In the genomic region with DNA sequence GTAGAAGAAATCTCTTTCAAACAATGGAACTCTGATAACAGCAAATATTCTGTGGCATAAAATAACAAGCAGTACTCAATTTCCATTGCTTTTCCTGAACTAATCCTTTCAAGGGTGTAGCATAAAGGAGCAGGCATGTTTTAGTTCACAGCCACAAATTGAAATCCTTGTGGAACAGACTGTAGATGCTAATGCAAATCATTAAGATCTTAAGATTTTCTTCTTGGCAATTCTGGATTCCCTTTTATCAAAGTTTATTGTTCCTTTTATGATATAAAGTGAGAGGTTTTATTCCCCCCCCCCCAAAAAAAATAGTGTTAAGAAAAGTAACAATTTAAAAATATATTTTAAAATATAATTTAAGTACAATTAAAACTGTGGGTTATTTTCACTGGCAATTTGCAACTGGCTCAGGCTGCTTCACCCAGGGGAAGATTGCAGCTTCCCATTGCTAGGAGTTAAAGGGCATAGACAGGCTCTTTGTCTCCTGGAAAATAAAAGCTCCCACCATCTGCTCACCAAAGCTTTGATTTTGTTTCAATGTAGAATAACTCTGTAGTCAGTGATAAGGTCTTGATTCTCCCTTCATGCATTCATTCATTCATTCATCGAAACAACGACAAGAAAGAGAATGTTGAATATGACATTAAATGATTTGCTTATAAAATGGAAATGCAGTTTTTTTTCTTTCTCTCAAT, we compare ENCODE assay signal across 24 mouse cellular contexts. TPM values are rescaled to one million over a fixed set of nuclear protein-coding genes. Genes with fewer than 3 reads are reported as not detected.
DNase-seq lines count a peak whose midpoint lies in the region; ATAC-seq lines count a peak whose summit lies in the region.
"Had no signal": no experiment of that assay in that cellular context is flagged by ENCODE, and none has a peak within 500 bp of the region (broad histone marks: within the 10 kb centered on the region; RNA-seq: fewer than 3 reads in every experiment).

No protein-coding gene starts in this region.

- no peaks in the 10 kb centered on the region for H3K27me3 ChIP-seq in neural tube, embryonic 11.5 days (ENCODE audit: control insufficient read depth, insufficient read depth, low read length)
- H3K27me3 ChIP-seq in hindbrain, embryonic 15.5 days = no peaks in the 10 kb centered on the region
- no peaks in the 10 kb centered on the region for H3K27me3 ChIP-seq in midbrain, embryonic 16.5 days (ENCODE audit: control insufficient read depth, insufficient read depth, low read depth, low read length)
- H3K27me3 ChIP-seq in heart, embryonic 10.5 days (ENCODE audit: insufficient read depth, poor library complexity, severe bottlenecking) = no peaks in the 10 kb centered on the region
- no peaks in the 10 kb centered on the region for H3K27me3 ChIP-seq in intestine, embryonic 15.5 days (replicated peaks)
- H3K27me3 ChIP-seq: embryonic facial prominence, embryonic 13.5 days; heart, embryonic 12.5 days; liver, embryonic 13.5 days had no signal

- H3K36me3 ChIP-seq in neural tube, embryonic 11.5 days (ENCODE audit: control insufficient read depth, insufficient read depth, low read length) = no peaks in the 10 kb centered on the region
- H3K36me3 ChIP-seq in hindbrain, embryonic 15.5 days = no peaks in the 10 kb centered on the region
- H3K36me3 ChIP-seq in midbrain, embryonic 16.5 days (ENCODE audit: control insufficient read depth, insufficient read depth, low read length) = no peaks in the 10 kb centered on the region
- no peaks in the 10 kb centered on the region for H3K36me3 ChIP-seq in heart, embryonic 10.5 days
- no peaks in the 10 kb centered on the region for H3K36me3 ChIP-seq in intestine, embryonic 15.5 days
- H3K36me3 ChIP-seq: embryonic facial prominence, embryonic 13.5 days; heart, embryonic 12.5 days; liver, embryonic 13.5 days had no signal

- H3K9ac ChIP-seq in neural tube, embryonic 11.5 days (ENCODE audit: low read length) = no peak overlapping the region
- H3K9ac ChIP-seq in hindbrain, embryonic 15.5 days = no peak overlapping the region
- no peak overlapping the region for H3K9ac ChIP-seq in midbrain, embryonic 16.5 days (ENCODE audit: low read depth, low read length)
- no peak overlapping the region for H3K9ac ChIP-seq in intestine, embryonic 15.5 days
- H3K9ac ChIP-seq: embryonic facial prominence, embryonic 13.5 days; heart, embryonic 12.5 days; liver, embryonic 13.5 days had no signal

- 55% methylated on average over 2 of the region's 2 CpGs for WGBS in neural tube, embryonic 11.5 days
- 15% methylated on average over 2 of the region's 2 CpGs for WGBS in hindbrain, embryonic 15.5 days
- 7% methylated on average over 2 of the region's 2 CpGs for WGBS in midbrain, embryonic 16.5 days
- 95% methylated on average over 2 of the region's 2 CpGs for WGBS in heart, embryonic 10.5 days
- WGBS in intestine, embryonic 15.5 days = 92% methylated on average over 2 of the region's 2 CpGs

- H3K4me1 ChIP-seq in neural tube, embryonic 11.5 days (ENCODE audit: control insufficient read depth, insufficient read depth, low read length) = 0 out of 2 replicates have a peak, but pooled peaks cover 3% of the 10 kb centered on the region
- no peaks in the 10 kb centered on the region for H3K4me1 ChIP-seq in hindbrain, embryonic 15.5 days (replicated peaks)
- H3K4me1 ChIP-seq in midbrain, embryonic 16.5 days (ENCODE audit: control insufficient read depth, insufficient read depth, low read length) = peaks cover 4% of the 10 kb centered on the region
- H3K4me1 ChIP-seq in heart, embryonic 10.5 days = no peaks in the 10 kb centered on the region
- no peaks in the 10 kb centered on the region for H3K4me1 ChIP-seq in intestine, embryonic 15.5 days (replicated peaks)
- H3K4me1 ChIP-seq: embryonic facial prominence, embryonic 13.5 days; heart, embryonic 12.5 days; liver, embryonic 13.5 days had no signal

- ATAC-seq in neural tube, embryonic 11.5 days (ENCODE audit: insufficient read depth, low FRiP score, low TSS enrichment) = peak; percentile 67; the same call in 1 of the 2 replicates
- no peak for ATAC-seq in hindbrain, embryonic 15.5 days (ENCODE audit: low FRiP score, low read depth)
- ATAC-seq in midbrain, embryonic 16.5 days = peak; percentile 80; the same call in 1 of the 2 replicates
- ATAC-seq in intestine, embryonic 15.5 days = no peak
- ATAC-seq: activated CD4-positive, CD25-positive, alpha-beta regulatory T cell, adult 4 months had no signal

- H3K9me3 ChIP-seq in neural tube, embryonic 11.5 days (ENCODE audit: control insufficient read depth, low read length) = no peaks in the 10 kb centered on the region
- H3K9me3 ChIP-seq in hindbrain, embryonic 15.5 days = no peaks in the 10 kb centered on the region
- H3K9me3 ChIP-seq in midbrain, embryonic 16.5 days (replicated peaks; ENCODE audit: control insufficient read depth, low read length, poor library complexity, severe bottlenecking) = no peaks in the 10 kb centered on the region
- H3K9me3 ChIP-seq in heart, embryonic 10.5 days = no peaks in the 10 kb centered on the region
- no peaks in the 10 kb centered on the region for H3K9me3 ChIP-seq in intestine, embryonic 15.5 days
- H3K9me3 ChIP-seq: embryonic facial prominence, embryonic 13.5 days; heart, embryonic 12.5 days; liver, embryonic 13.5 days had no signal

- H3K27ac ChIP-seq in neural tube, embryonic 11.5 days (ENCODE audit: low read depth, low read length) = peak overlapping the region; percentile 23; the same call in 1 of the 2 replicates
- H3K27ac ChIP-seq in hindbrain, embryonic 15.5 days (replicated peaks) = peak overlapping the region; percentile 53; the same call in 1 of the 2 replicates
- peak overlapping the region; percentile 57 for H3K27ac ChIP-seq in midbrain, embryonic 16.5 days (ENCODE audit: low read length)
- no peak overlapping the region for H3K27ac ChIP-seq in heart, embryonic 10.5 days
- H3K27ac ChIP-seq in intestine, embryonic 15.5 days = no peak overlapping the region
- H3K27ac ChIP-seq: embryonic facial prominence, embryonic 13.5 days; liver, embryonic 13.5 days; stomach, postnatal 0 days had no signal

- no peak for DNase-seq in neural tube, embryonic 11.5 days (ENCODE audit: low spot score)
- no peak for DNase-seq in neural tube, embryonic 10.5 days (ENCODE audit: extremely low spot score, low spot score)
- DNase-seq in heart, embryonic 10.5 days (ENCODE audit: low spot score) = no peak
- no peak for DNase-seq in ovary, postnatal 10 days (ENCODE audit: low spot score)
- no peak for DNase-seq in thymus, postnatal 4 days
- DNase-seq: adrenal gland, postnatal 36 days; cerebellum, postnatal 25 days; gastrocnemius, postnatal 14 days; heart, postnatal 4 days; kidney, adult 18-20 months; kidney, postnatal 36 days; layer of hippocampus, postnatal 36 days; liver, embryonic 13.5 days; thymus, postnatal 14 days had no signal

- H3K4me2 ChIP-seq in neural tube, embryonic 11.5 days (ENCODE audit: low read depth) = no peak overlapping the region
- no peak overlapping the region for H3K4me2 ChIP-seq in hindbrain, embryonic 15.5 days
- no peak overlapping the region for H3K4me2 ChIP-seq in midbrain, embryonic 16.5 days (ENCODE audit: low read length)
- H3K4me2 ChIP-seq in intestine, embryonic 15.5 days (replicated peaks) = no peak overlapping the region
- H3K4me2 ChIP-seq: embryonic facial prominence, embryonic 13.5 days; heart, embryonic 12.5 days; liver, embryonic 13.5 days had no signal

- H3K4me3 ChIP-seq in neural tube, embryonic 11.5 days (ENCODE audit: low read depth, low read length) = no peak overlapping the region
- H3K4me3 ChIP-seq in hindbrain, embryonic 15.5 days = no peak overlapping the region
- H3K4me3 ChIP-seq in midbrain, embryonic 16.5 days (ENCODE audit: low read depth, low read length) = no peak overlapping the region
- H3K4me3 ChIP-seq in heart, embryonic 10.5 days = no peak overlapping the region
- no peak overlapping the region for H3K4me3 ChIP-seq in intestine, embryonic 15.5 days (replicated peaks)
- H3K4me3 ChIP-seq: embryonic facial prominence, embryonic 13.5 days; heart, embryonic 12.5 days; liver, embryonic 13.5 days had no signal

RNA-seq across cellular contexts. Expression of a gene that starts 24.1 kb away (rescaled TPM):
- polyA plus RNA-seq in neural tube, embryonic 11.5 days (2014; fragmentation: Nextera tagmentation; extraction: Ambion mirVana) = not detected in 2 replicates
- polyA plus RNA-seq in hindbrain, embryonic 15.5 days (2015; fragmentation: Nextera tagmentation; extraction: Ambion mirVana) = not detected in 2 replicates
- not detected in 2 replicates for polyA plus RNA-seq in midbrain, embryonic 16.5 days (2015; fragmentation: Nextera tagmentation; extraction: Ambion mirVana)
- polyA plus RNA-seq in heart, embryonic 10.5 days (2016; fragmentation: Nextera tagmentation; extraction: Ambion mirVana) = not detected in 2 replicates
- not detected in 2 replicates for polyA plus RNA-seq in intestine, embryonic 15.5 days (2015; fragmentation: Nextera tagmentation; extraction: Ambion mirVana)
- polyA plus RNA-seq: activated CD4-positive, CD25-positive, alpha-beta regulatory T cell, adult 4 months; embryonic facial prominence, embryonic 13.5 days; heart, embryonic 12.5 days; limb, embryonic 11.5 days; liver, embryonic 13.5 days; lung, embryonic 16.5 days; spleen, adult 2 months; stomach, postnatal 0 days had no signal

Comparison
In these comparisons a context has a peak if more than half of its experiments do, and no peak if none do; other contexts are left out.
1. ATAC-seq: peak in neural tube, embryonic 11.5 days (single experiment) and midbrain, embryonic 16.5 days (single experiment); none in hindbrain, embryonic 15.5 days (single experiment) and intestine, embryonic 15.5 days (single experiment).
2. H3K27ac ChIP-seq: peak in neural tube, embryonic 11.5 days (single experiment), hindbrain, embryonic 15.5 days (single experiment) and midbrain, embryonic 16.5 days (single experiment); none in heart, embryonic 10.5 days (single experiment) and intestine, embryonic 15.5 days (single experiment).